Mouse (Mus musculus): ENCODE data around the gene Rps6ka2.

GRCm38 (mm10) chr17:7221310-7221709, 51.4 kb downstream of the Rps6ka2 start:
- TF ChIP-seq CHD2 (IDR thresholded peaks at IDR 0.05; ENCODE audit: low read depth, low read length) (no peak), MAFK (IDR thresholded peaks at IDR 0.05; ENCODE audit: insufficient read depth, low read depth, low read length) (no peak)
